Mouse (Mus musculus) liver, adult 2 months (tissue): ENCODE measurements around the gene Slain2.

Experiments
- CTCF ChIP-seq: fragments of 200-500 bp; IDR thresholded peaks from 2 replicates; pipeline ENCODE4 v1.5.1; 2011; ENCODE audit warnings: low read depth, low read length, control low read depth
- POLR2A ChIP-seq: fragments of 200-500 bp; IDR thresholded peaks from 2 replicates; pipeline ENCODE4 v1.6.1; 2011; ENCODE audit warnings: low read length, control low read depth; ENCODE audit not compliant: insufficient read depth; ENCODE audit errors: extremely low read depth

DNA sequence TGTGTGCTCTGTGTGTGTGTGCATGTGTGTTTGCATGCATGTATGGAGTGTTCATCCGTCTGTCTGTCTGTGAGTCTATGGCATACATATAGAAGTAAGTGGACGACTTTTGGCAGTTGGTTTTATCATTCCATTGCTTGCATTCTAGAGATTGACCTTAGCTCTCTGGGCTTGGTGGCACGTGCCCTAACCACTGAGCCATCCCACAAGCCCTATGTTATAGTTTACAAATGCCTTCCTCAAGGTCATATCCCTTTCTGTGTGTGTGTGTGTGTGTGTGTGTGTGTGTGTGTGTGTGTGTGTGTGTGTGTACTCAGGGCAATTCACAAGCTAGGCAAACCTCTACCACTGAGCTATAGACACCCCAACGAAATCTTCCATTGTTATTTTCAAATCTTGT, 12.2 kb upstream of the Slain2 start:
- TF ChIP-seq POLR2A (no peak), CTCF (no peak)
